ENCODE assay signal across 9 mouse cellular contexts in genomic region chr4:46497286-46497892, GRCm38 (mm10). TPM values are rescaled to one million over a fixed set of nuclear protein-coding genes. Genes with fewer than 3 reads are reported as not detected.
DNase-seq lines count a peak whose midpoint lies in the region; ATAC-seq and TF ChIP-seq lines count a peak whose summit lies in the region.
"Had no signal": no experiment of that assay in that cellular context is flagged by ENCODE, and none has a peak within 500 bp of the region (broad histone marks: within the 10 kb centered on the region; RNA-seq: fewer than 3 reads in every experiment).

No protein-coding gene starts in this region.

- no peak overlapping the region for H3K9ac ChIP-seq in hindbrain, embryonic 16.5 days (ENCODE audit: low read depth, low read length)
- no peak overlapping the region for H3K9ac ChIP-seq in midbrain, postnatal 0 days (replicated peaks; ENCODE audit: low read length, poor library complexity, severe bottlenecking)
- H3K9ac ChIP-seq: embryonic facial prominence, embryonic 13.5 days had no signal

- intact Hi-C loops in left cerebral cortex, postnatal 36 days (cut with DNase I) = no loop called here

- peaks cover 77% of the 10 kb centered on the region for H3K36me3 ChIP-seq in hindbrain, embryonic 10.5 days
- H3K36me3 ChIP-seq in hindbrain, embryonic 16.5 days (ENCODE audit: control insufficient read depth, insufficient read depth, low read length) = peaks cover 24% of the 10 kb centered on the region
- H3K36me3 ChIP-seq in midbrain, postnatal 0 days (ENCODE audit: insufficient read depth, low read length) = peaks cover 34% of the 10 kb centered on the region

- WGBS in hindbrain, embryonic 10.5 days = 45% methylated on average over 4 of the region's 4 CpGs
- 48% methylated on average over 4 of the region's 4 CpGs for WGBS in hindbrain, embryonic 16.5 days
- 50% methylated on average over 4 of the region's 4 CpGs for WGBS in midbrain, postnatal 0 days

- H3K4me3 ChIP-seq in hindbrain, embryonic 10.5 days = no peak overlapping the region
- no peak overlapping the region for H3K4me3 ChIP-seq in hindbrain, embryonic 16.5 days (ENCODE audit: low read length)
- H3K4me3 ChIP-seq in midbrain, postnatal 0 days (ENCODE audit: low read depth, low read length) = no peak overlapping the region
- H3K4me3 ChIP-seq: embryonic facial prominence, embryonic 13.5 days had no signal

- peak; percentile 91 for TF ChIP-seq CTCF in midbrain, postnatal 0 days (IDR thresholded peaks at IDR 0.05)

- DNase-seq in hindbrain, embryonic 10.5 days (ENCODE audit: low spot score) = peak; percentile 62
- DNase-seq in adrenal gland, adult 2 months = peak; percentile 76
- DNase-seq in embryo, embryonic 11 days = peak; percentile 64
- peak; percentile 47 to 66 for DNase-seq in left cerebral cortex, postnatal 36 days (ENCODE audit: low spot score in 2 of 2)
- peak; percentile 51 for DNase-seq in midbrain, postnatal 0 days (ENCODE audit: low spot score)
- DNase-seq in testis, postnatal 10 days (ENCODE audit: low spot score) = peak; percentile 83

- peaks cover 85% of the 10 kb centered on the region for H3K27me3 ChIP-seq in hindbrain, embryonic 10.5 days (ENCODE audit: insufficient read depth, poor library complexity, severe bottlenecking)
- no peaks in the 10 kb centered on the region for H3K27me3 ChIP-seq in hindbrain, embryonic 16.5 days (replicated peaks; ENCODE audit: control insufficient read depth, insufficient read depth, low read length)
- H3K27me3 ChIP-seq in midbrain, postnatal 0 days (ENCODE audit: insufficient read depth, low read length) = no peaks in the 10 kb centered on the region
- H3K27me3 ChIP-seq: embryonic facial prominence, embryonic 13.5 days had no signal

- no peak overlapping the region for H3K4me2 ChIP-seq in hindbrain, embryonic 16.5 days (ENCODE audit: low read length)
- H3K4me2 ChIP-seq in midbrain, postnatal 0 days (ENCODE audit: low read depth, low read length, poor library complexity, severe bottlenecking) = no peak overlapping the region
- H3K4me2 ChIP-seq: embryonic facial prominence, embryonic 13.5 days had no signal

- H3K4me1 ChIP-seq in hindbrain, embryonic 10.5 days (replicated peaks) = peaks cover 11% of the 10 kb centered on the region
- no peaks in the 10 kb centered on the region for H3K4me1 ChIP-seq in hindbrain, embryonic 16.5 days (ENCODE audit: control insufficient read depth, insufficient read depth, low read depth, low read length)
- H3K4me1 ChIP-seq in midbrain, postnatal 0 days (ENCODE audit: insufficient read depth, low read length) = no peaks in the 10 kb centered on the region
- H3K4me1 ChIP-seq: embryonic facial prominence, embryonic 13.5 days had no signal

- no peak overlapping the region for H3K27ac ChIP-seq in hindbrain, embryonic 10.5 days
- no peak overlapping the region for H3K27ac ChIP-seq in hindbrain, embryonic 16.5 days (ENCODE audit: low read depth, low read length)
- no peak overlapping the region for H3K27ac ChIP-seq in midbrain, postnatal 0 days (ENCODE audit: low read depth, low read length)
- H3K27ac ChIP-seq: embryonic facial prominence, embryonic 13.5 days had no signal

- no peak for ATAC-seq in hindbrain, embryonic 16.5 days
- peak; percentile 85 for ATAC-seq in inflammation-experienced regulatory T-cells, adult 6 months
- no peak for ATAC-seq in midbrain, postnatal 0 days (ENCODE audit: low FRiP score)

- H3K9me3 ChIP-seq in hindbrain, embryonic 10.5 days = no peaks in the 10 kb centered on the region
- no peaks in the 10 kb centered on the region for H3K9me3 ChIP-seq in hindbrain, embryonic 16.5 days (ENCODE audit: control insufficient read depth, low read length)
- no peaks in the 10 kb centered on the region for H3K9me3 ChIP-seq in midbrain, postnatal 0 days (ENCODE audit: low read length)
- H3K9me3 ChIP-seq: embryonic facial prominence, embryonic 13.5 days had no signal

RNA-seq across cellular contexts. Expression of gene Nans, which starts 8.3 kb away (rescaled TPM):
- polyA plus RNA-seq in hindbrain, embryonic 10.5 days (2016; fragmentation: Nextera tagmentation; extraction: Ambion mirVana) = 79.1 and 80.5 TPM in 2 replicates
- 73.7 and 77.1 TPM in 2 replicates for polyA plus RNA-seq in hindbrain, embryonic 16.5 days (2015; fragmentation: Nextera tagmentation; extraction: Ambion mirVana)
- 10 to 100 TPM; 38.4 to 42.5 TPM for total RNA-seq in adrenal gland, adult 2 months (2021)
- polyA plus RNA-seq in adrenal gland, adult 2 months (2012; rRNA removed) = 13.7 and 16.0 TPM in 2 replicates
- 10 to 100 TPM; 63.1 to 97.7 (median 70.1) TPM for polyA plus RNA-seq in inflammation-experienced regulatory T-cells, adult 6 months (2017; shearing (Covaris generic))
- 10 to 100 TPM; 16.6 to 17.6 TPM for total RNA-seq in left cerebral cortex, postnatal 36 days (2021)
- total RNA-seq in midbrain, postnatal 0 days (2014; rRNA removed) = 92.0 and 94.5 TPM in 2 replicates
- polyA plus RNA-seq in midbrain, postnatal 0 days (2015; fragmentation: Nextera tagmentation; extraction: Ambion mirVana) = 56.9 and 59.6 TPM in 2 replicates

RNA-seq across cellular contexts. Expression of gene Trim14, which starts 38.6 kb away (rescaled TPM):
- 0.94 and 1.2 TPM in 2 replicates for polyA plus RNA-seq in hindbrain, embryonic 10.5 days (2016; fragmentation: Nextera tagmentation; extraction: Ambion mirVana)
- 0.85 and 1.2 TPM in 2 replicates for polyA plus RNA-seq in hindbrain, embryonic 16.5 days (2015; fragmentation: Nextera tagmentation; extraction: Ambion mirVana)
- 1 to 10 TPM; 4.9 to 5.8 TPM for total RNA-seq in adrenal gland, adult 2 months (2021)
- polyA plus RNA-seq in adrenal gland, adult 2 months (2012; rRNA removed) = 16.0 and 21.3 TPM in 2 replicates
- 10 to 100 TPM; 19.2 to 34.4 (median 32.0) TPM for polyA plus RNA-seq in inflammation-experienced regulatory T-cells, adult 6 months (2017; shearing (Covaris generic))
- 1 to 10 TPM; 1.2 to 1.3 TPM for total RNA-seq in left cerebral cortex, postnatal 36 days (2021)
- 0.47 and 1.8 TPM in 2 replicates for total RNA-seq in midbrain, postnatal 0 days (2014; rRNA removed)
- 0.75 and 1.4 TPM in 2 replicates for polyA plus RNA-seq in midbrain, postnatal 0 days (2015; fragmentation: Nextera tagmentation; extraction: Ambion mirVana)

RNA-seq across cellular contexts. Expression of gene Anp32b, which starts 46.7 kb away (rescaled TPM):
- polyA plus RNA-seq in hindbrain, embryonic 10.5 days (2016; fragmentation: Nextera tagmentation; extraction: Ambion mirVana) = 250 and 377 TPM in 2 replicates
- polyA plus RNA-seq in hindbrain, embryonic 16.5 days (2015; fragmentation: Nextera tagmentation; extraction: Ambion mirVana) = 72.5 and 82.4 TPM in 2 replicates
- total RNA-seq in adrenal gland, adult 2 months (2021) = 100 to 1,000 TPM; 103 to 121 TPM
- 56.8 and 73.6 TPM in 2 replicates for polyA plus RNA-seq in adrenal gland, adult 2 months (2012; rRNA removed)
- polyA plus RNA-seq in inflammation-experienced regulatory T-cells, adult 6 months (2017; shearing (Covaris generic)) = 10 to 100 TPM; 46.4 to 53.4 (median 46.5) TPM
- 10 to 100 TPM; 38.3 to 47.4 TPM for total RNA-seq in left cerebral cortex, postnatal 36 days (2021)
- 2.7 and 5.0 TPM in 2 replicates for total RNA-seq in midbrain, postnatal 0 days (2014; rRNA removed)
- polyA plus RNA-seq in midbrain, postnatal 0 days (2015; fragmentation: Nextera tagmentation; extraction: Ambion mirVana) = 45.8 and 50.5 TPM in 2 replicates
